Mouse (Mus musculus) layer of hippocampus, adult 8-10 months (tissue): ENCODE data around the gene Arhgef1. TPM values are rescaled to one million over a fixed set of nuclear protein-coding genes. Genes with fewer than 3 reads are reported as not detected.

Experiments used
- DNase-seq, 2 experiments: peaks; one replicate each; pipeline ENCODE4 v3.0.0; 2022; ENCODE audit warnings: low spot score in 2 of 2
- total RNA-seq, 4 experiments: library from RNA; stranded (reverse); gene quantifications; 2 replicates each; pipeline ENCODE4 v1.2.4; 2022

The Arhgef1 gene
- total RNA-seq, 4 experiments from 2014 or later = 94.8 to 111 (median 99.3) TPM

DNA sequence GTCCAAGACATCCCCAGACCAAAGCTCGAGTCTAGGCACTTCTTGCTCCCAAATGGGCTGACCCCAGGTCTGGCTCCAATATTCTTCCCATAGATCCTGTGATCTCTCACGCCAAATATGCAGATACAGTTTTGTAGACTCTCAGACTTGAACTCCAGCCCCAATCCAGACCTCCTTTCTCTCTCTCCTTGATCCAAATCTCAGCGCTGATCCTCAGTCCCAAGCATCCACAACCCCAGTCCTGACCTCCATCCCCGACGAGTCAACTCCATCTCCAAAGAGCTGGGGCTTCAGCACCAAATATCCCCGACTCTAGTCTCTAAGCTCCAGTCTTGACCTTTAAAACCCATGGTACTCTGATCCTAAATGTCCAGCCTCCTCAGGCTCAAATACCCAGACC, 40.9 kb downstream of the Arhgef1 start:
- no peak for DNase-seq

DNA sequence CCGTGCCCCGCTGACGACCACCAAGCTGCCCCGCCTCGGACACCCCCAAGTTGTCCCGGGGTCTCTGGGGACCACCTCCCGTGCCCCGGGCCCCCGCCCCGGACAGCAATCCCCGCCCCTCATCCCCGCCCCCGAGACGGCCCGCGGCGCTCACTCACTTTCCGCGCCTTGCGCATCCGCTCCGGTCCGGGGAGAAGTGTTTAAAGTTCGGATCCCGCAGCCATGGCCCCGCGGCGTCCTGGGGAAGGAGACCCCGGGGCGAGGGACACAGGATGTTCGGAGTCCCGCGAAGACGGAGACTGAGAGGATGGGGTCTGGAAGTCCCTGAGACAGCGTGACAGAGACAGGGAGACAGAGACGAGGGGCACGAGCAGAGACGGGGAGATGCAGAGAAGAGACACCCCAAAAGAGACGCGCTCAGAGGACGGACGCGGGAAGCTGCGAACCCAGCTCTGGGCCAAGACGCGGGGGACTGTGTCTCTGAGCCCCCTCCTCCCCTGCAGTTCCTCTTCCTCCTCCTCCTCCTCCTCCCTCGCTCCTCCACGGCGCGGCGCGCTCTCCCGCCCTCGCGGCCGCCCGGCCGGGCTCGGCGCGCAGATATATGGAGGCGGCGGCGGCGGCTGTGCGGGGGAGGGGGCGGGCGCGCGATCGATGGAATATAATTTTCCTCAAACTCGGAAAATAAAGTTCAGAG, 41.7 kb downstream of the Arhgef1 start, which contains the start of gene Gm4881:
TSS of gene Gm4881 (minus strand) at position 238 of the 694 bp plus-strand sequence.
- no peak for DNase-seq

DNA sequence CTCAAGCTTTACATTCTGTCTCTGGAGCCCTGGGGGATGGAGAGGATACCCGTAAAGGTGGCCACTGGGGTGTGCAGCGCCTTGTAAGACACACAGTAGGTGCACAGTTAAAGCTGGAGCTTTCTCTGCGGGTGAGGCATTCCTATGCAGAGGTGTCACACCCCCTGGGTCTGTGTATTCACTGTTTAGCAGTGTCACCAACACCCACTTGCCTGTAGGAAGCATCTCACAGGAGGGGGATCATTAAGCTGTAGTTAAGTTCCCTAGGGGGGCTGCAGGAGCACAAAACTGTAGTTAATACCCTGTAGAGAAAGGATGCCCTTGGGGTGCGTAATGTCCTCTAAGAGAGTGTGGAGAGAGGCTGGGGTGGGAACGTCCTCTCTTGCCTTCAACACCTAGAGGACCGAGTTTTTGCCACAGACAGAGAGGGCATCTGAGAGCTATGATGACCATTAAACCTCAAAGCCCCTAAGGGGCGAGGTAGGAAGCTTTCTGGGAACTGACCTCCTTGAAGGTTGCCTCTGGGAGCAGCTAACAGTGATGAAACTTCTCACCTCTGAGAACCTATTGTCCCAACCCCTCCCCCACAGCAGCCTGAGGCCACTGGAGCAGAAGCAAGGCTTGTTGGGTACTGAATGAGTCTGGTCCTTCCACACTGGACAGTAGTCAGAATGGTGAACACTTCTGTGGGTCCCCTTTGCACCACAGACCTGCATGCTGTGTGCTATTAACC, 44.8 kb downstream of the Arhgef1 start:
- DNase-seq = no peak

DNA sequence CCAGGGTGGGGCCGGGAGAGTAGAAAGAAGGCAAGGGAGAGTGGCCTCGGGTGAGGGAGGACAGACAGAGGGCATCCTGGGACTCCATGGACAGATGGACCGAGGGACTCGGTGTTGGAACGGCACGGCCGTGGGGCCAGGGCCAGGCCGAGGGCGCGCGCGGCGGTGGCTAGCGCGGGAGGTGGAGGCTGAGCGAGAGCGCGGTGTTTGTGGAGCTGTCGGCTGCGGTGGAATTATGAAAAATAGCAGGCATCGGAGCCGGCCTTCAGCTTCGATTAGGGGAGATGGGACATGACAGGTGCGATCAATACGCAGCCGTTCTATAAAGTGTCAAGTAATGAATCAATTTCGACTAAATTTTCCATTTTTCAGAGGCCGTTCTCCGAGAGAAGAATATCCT, 46.1 kb downstream of the Arhgef1 start:
- DNase-seq = no peak

DNA sequence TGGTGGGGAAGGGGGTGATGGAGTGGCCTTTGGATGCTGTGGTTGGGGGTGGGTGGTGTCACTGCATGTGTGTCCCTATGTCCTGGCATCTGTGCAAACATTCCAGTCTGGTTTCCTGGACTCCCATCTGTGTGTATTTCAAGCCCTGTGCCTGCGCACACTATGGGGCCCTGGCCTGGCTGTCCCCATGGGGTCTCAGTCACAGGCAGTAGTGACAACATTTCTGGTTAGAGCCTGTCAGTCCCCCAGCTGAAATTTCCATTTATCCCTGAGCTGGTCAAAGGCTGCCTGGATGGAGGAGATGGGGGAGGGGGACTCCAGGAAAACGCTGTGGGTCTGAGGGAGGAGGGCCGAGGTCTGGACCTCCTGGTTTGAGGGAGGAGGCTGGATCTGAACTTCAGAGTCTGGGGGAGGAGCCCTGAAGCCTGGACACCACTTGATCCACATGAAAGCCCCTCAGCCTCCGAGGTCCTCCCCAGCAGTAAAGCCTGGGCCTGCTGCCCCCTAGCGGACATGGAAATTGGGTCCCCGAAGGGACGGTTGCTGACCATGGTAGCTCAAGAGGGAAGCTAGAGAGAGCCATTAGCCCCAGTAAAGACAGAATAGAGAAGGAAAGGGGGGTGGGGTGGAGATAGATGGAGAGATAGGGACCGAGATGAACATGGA, 47.4 kb downstream of the Arhgef1 start:
- DNase-seq = no peak

DNA sequence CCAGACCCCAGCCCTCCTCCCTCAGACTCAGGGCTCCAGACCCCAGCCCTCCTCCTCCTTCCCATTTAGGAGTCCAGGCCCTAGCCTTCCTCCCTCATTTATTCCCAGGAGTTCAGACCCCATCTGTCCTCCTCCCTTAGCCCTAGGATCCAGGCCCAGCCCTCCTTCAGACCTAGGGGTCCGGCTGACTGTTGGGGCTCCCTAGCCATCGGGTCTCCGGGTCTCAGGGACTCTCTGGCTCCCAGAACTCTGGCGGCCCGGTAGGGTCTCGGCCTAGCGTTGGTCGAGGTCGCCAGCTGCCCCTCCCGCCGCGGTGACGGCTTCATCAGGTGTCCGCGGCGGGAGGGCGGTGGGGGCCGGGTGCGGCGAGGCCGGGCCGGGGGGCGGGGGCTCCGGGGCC, 51.3 kb downstream of the Arhgef1 start:
- no peak for DNase-seq

DNA sequence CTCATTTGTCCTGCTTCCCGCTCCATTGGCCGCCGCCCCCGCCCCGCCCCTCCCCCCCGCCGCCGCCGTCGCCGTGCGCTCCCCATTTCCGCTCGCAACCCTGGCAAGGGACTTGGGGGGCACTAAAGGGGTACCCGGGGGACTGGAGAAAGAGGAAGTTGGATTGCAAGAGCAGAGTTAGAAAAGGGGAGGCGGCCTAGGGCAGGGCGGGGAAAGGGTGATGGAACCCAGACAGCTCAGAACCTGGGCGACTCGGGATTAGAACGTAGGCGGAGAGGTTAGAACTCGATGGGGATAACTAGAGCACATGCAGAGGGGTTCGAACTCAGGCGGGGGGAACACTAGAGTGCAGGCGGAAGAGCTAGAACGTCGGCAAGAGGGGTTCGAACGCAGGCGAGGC, 51.7 kb downstream of the Arhgef1 start:
- no peak for DNase-seq

DNA sequence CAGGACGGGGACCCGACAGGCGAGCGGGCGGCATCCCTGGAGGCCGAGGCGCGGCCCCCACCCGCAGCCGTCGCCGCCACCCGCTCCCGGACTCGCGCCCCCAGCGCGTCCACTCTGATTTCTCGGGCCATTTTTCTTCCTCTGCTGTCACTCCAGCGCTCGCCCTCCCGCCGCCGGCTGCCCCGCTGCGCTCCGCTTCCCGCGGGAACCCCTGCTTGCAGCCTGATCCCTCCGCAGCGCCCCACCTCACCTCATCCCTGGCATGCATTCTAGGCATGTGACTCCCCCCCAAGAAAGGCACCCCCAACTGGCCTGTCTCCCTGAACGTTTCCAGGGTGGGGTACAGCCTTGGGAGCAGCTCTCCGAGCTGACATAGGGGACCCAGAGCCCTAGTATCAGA, 52.5 kb downstream of the Arhgef1 start:
- DNase-seq = no peak

DNA sequence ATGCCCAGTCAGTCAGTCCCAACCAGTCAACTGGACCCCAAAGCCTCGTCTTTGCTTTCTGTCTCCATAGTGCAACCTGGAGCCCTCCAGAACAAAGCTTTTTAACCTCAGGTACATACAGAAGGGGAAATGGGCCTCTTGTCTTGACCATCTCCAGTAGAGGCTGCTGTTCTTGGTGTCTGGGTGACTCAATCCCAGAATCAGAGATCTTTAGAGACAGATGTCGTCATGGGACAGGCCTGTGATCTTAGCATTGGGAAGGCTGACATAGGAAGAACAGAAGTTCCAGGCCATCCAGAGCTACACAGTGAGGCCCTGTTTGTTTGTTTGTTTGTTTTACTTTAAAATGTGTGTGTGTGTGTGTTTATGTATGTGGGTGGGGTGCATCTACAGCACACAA, 61.6 kb downstream of the Arhgef1 start:
- no peak for DNase-seq

DNA sequence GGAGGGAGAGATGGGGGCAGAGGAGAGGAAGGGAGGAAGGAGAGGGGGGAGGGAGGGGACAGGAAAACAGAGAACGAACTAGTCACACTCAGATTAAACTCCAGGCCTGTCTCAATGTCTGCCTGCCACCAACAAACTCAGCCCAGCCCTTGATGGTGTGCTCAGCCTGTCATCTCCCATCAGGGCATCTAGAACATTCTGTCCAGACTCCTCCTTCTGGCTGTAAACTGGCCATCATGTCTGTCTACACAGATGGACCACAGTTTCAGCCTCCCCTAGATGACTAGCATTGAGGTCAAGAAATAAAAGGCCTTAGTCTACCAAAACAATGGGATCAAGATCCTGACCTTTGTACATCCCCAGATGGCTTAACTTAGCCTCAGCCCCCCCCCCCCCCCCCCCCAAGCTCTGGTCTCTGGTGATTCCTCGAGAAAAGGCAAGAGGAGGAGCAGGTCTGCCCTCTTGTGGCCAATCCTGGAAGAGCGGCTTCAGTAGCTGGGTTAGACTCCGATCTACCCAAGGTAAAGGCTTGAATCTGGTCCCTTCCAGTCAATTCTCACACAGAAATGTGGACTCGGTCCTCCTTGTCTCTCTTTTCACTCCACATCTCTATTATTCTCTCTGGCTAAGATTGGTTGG, 62.3 kb downstream of the Arhgef1 start:
- DNase-seq = peak in 1 of 2 experiments; percentile 90

DNA sequence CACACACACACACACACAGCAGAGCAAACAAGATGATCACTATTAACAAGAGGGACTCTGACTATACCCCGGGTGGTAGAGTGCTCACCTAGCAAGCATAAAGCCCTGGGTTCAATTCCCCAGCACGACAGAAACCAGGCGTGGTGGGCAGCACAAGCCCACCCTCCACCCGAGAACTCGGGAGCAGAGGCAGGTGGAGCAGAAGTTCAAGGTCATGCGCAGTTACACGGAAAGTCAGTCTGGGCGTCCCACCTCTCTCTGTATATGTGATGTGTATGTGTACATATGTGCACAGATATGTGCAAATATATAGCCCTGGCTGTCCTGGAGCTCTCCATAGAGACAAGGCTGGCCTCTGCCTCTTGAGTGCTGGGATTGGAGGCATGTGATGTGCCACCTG, 65.3 kb downstream of the Arhgef1 start:
- no peak for DNase-seq

DNA sequence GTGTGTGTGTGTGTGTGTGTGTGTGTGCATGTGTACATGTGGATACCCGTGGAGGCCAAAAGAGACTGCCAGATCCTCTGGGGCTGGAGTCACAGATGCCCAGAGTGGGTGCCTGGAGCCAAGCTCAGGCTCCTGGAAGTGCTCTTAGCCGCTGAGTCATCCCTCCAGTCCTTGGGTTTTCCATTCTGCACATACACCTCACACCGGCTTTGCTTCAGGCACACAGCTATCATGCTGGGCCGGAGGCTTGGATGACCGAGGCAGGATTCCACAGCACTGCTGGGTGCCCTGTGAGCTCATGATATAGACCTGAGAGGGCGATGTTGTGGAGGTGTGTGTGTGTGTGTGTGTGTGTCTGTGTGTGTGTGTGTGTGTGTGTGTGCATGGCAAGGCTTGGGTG, 65.8 kb downstream of the Arhgef1 start:
- DNase-seq = no peak

DNA sequence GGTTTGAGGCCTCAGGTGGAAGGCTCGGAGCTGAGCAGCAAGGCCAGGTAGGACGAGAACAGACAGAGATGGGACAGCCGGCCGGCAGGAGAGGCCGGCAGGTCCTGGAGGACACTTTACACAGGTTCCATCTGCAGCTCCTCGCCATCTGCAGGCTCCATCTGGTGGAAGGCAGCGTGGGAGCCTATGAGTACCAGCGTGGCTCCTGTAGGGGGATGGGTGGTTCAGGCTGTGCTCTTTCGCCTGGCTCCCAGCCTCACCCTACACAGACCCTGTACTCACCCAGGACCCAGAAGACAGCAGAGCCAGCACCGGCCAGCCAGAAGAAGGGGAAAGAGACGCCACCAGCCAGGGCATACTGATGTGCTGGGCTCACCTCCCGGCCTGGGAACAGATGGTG, 67.1 kb downstream of the Arhgef1 start:
- DNase-seq = peak in 1 of 2 experiments; percentile 73

DNA sequence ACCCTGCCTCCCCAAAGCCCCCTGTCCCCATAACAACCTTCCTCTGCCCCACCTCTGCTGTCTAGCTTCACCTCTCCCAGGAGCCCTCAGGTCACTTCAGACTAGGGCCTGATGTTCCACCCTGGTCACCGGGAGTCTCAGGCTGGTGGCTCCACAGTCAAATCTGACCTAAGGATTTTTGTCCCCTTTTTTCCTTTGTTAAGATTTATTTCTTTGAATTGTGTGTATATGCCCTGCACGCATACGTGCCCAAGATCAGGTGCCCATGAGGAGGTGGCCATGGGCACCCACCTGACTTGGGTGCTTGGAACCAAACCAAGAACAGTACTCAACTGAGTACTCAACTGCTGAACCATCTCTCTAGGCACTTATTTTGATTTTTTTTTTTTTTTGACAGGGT, 67.6 kb downstream of the Arhgef1 start:
- DNase-seq = no peak

DNA sequence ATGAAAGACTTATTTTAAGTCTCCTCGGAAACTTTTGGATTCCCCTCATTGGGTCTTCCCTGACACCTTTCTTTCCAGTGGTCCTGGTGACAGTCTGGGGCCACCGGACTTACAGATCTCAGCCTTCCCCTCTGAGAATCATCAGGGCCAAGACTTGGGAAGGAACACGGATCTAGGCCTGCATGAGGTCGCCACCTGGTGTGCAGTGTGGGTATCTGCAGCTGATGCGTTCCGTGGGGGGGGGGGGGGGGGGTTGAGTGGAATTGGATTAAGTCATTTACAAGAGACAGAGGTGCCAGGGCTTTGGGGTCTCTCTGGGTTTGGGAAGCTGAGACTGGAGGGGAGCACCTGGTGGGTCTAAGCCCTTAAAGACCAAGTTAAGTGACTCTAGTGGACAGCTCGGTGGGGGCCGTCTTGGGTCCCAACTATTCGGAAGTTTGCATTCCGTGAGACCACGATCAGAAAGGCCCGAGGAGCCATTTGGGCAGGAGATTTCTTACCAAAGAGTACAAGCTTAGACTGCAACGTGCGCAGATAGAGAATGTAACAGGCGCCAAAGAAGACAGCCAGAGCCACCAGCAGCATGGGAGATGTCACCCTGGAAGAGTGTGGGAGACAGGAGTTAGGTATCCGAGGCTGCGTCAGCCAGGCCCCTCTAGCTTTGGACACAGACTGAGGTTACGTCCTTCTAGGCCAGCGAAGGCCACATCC, 68.7 kb downstream of the Arhgef1 start:
- DNase-seq = no peak

DNA sequence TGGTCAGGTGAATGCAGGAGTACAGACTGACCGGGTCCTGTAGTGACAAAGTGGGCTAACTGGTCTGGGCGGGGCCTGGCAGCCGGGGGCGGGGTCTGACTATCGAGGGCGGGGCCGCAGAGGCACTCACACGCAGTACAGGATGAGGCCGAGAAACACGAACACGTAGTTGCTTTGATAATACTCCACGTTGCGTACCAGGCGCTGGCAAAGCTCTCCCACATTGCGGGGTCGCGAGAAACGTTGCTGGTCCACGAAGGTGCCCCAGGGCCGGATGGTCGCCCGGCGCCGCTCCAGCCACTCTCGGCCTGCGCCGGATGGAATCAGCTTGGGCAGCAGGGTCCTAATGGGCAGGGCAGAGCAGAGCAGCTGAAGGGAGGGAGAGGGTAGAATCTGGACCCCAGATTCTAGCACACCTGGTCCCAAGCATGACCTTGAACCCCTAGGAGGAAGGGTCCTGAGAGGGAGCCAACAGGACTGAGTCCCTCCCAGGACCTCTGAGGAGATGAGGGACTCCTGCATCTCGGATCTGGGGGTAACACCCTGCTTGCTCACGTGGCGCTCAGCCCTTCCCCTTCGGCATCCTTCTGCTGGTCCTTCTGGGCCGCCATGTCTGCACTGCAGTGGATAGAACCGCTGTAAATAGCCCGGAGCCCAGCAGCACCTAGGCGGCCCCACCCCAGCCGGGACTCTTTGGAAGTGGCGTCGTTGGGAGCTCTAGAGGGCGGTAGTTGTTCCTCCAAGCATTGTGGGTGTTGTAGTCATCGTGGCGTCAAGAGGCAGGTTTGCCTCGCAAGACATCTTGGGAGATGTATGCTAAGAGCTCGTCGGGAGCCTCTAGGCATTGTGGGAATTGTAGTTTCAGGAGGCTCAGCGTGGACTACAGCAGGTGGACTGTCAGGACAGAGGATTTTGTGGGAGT, 69.5 kb downstream of the Arhgef1 start, which contains the start of gene Rabac1:
TSS of gene Rabac1 (minus strand) at position 783 of the 922 bp plus-strand sequence.
- DNase-seq = peak; percentile 93 to 96

DNA sequence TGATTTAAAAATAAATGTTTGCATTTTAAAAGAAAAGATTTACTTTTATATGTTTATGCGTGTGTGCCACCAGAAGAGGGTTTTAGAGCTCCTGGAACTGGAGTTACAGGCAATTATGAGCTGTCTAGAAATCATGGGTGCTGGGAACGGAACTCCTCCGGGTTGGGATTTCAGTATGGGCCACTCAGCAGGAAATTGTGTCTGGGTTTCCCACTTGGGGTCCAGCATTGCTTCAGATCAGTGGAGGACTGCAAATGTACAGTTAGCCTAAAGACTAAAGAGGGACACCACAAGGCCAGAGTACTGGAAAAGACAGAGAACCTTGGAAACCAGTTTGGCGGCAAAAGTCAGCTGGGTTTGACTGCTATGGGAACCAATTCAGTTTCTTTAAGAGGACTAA, 70.5 kb downstream of the Arhgef1 start:
- DNase-seq = no peak

DNA sequence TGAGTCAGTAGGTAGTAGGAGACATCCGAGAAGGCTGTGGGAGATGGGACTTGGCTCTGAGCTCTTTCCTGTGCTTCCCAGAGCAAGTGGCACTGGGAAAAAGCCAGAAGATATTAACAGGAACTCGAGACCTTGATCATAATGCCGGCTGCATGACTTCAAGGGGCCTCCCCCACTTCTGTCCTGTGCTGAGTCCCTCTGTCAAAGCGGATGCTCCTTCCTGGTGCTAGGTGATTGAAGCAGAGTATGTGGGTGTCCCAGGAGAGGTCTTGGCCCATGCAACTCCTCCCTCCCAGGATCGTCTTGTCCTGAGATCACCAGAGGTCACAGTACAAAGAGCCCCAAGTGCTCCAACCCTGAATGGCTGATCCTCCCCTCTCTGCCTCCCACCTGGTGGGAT, 71.2 kb downstream of the Arhgef1 start:
- DNase-seq = no peak

DNA sequence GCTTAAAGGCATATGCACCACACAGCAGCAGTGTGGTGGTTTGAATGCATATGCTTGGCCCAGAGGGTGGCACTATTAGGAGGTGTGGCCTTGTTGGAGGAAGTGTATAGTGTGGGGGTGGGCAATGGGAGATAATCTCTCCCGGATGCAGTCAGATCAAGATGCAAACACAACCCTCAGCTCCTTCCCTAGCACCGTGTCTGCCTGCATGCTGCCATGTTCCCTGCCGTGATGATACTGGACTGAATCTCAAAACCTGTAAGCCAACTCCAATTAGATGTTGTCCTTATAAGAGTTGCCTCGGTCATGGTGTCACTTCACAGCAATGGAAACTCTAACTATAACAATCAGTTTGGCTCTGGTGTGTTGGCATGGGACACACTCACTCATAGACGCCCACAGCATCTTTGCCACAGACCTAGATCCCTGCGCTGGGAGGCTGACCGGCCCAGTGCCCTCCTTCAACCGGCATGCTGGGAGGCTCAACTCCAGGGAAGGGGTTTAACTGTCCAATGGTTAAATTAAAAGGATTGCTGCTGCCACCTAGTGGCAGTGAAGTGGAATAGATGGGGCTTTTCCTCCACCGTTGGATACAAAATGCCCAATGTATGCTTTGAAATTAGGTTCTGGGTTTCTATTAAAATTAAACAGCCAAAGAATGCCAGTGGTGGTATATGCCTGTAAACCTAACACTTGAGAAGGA, 72.3 kb downstream of the Arhgef1 start:
- no peak for DNase-seq
